Mouse (Mus musculus): ENCODE results near the gene Dusp28.

GRCm38 (mm10) chr1:92909068-92909467 is 2.3 kb downstream of the Dusp28 start:
- TF ChIP-seq CTCF (conservative IDR thresholded peaks at IDR 0.05; ENCODE audit: insufficient read depth, insufficient read length, low read depth, low read length) (0 out of 2 replicates have a peak, but pooled peaks have one; percentile 5), POLR2A (IDR thresholded peaks at IDR 0.05; ENCODE audit: low read depth, low read length) (no peak)
